Mouse (Mus musculus): Measurements from ENCODE around the gene Rere. TPM values are rescaled to one million over a fixed set of nuclear protein-coding genes. Genes with fewer than 3 reads are reported as not detected.

The Rere gene
- total and polyA plus RNA-seq, 3 experiments: 4.1 to 31.8 TPM; not detected in 1

DNA sequence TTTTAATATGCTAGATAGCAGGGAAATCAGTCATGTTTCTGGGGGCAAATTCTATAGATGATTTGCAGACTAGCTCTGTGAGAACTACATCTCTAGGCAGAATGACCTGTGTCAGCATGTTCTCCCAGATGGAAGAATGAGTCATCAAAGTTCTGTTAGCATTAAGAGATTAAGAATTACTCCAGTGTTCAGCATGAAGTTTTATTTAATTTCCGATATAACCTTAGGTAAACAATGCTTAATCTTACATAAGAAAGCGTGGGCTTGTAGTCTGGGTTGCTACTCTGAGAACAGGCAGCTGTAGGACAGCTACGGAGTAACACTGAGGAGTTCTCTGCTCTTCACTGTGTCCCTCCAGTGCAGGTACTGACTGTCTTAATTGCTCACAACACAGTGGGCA is 294.9 kb downstream of the Rere start:
- H3K79me2 ChIP-seq (ENCODE audit: control insufficient read depth, insufficient read depth, low read length, poor library complexity): no peaks in the 10 kb centered on the region; the same call in 1 of the 2 replicates
- H3K9ac ChIP-seq (ENCODE audit: control insufficient read depth, low read depth, low read length, poor library complexity, severe bottlenecking): no peak overlapping the region
- no peaks in the 10 kb centered on the region; a peak in 1 of 4 replicates for H3K36me3 ChIP-seq (ENCODE audit: control insufficient read depth in 1 of 2, insufficient read depth in 2 of 2, low read length in 2 of 2)
- H3K9me3 ChIP-seq (replicated peaks; ENCODE audit: insufficient read depth, low read length): no peaks in the 10 kb centered on the region
- H3K4me1 ChIP-seq (ENCODE audit: control insufficient read depth in 1 of 2, insufficient read depth in 2 of 2, low read length in 2 of 2): no peaks in the 10 kb centered on the region
- TF ChIP-seq ETS1 (IDR thresholded peaks at IDR 0.05; ENCODE audit: low read depth, low read length): no peak
- no peak for TF ChIP-seq GABPA (IDR thresholded peaks at IDR 0.05; ENCODE audit: low read depth, low read length)
- no peak for TF ChIP-seq UBTF (IDR thresholded peaks at IDR 0.05; ENCODE audit: borderline replicate concordance, insufficient read depth, low read depth, low read length)
- TF ChIP-seq MYC (IDR thresholded peaks at IDR 0.05; ENCODE audit: low read depth, low read length): no peak
- no peak for DNase-seq (ENCODE audit: low read depth, low spot score)
- no peak overlapping the region for H3K27ac ChIP-seq (ENCODE audit: control insufficient read depth, low read depth, low read length)
- H3K4me3 ChIP-seq (ENCODE audit: control insufficient read depth in 1 of 2, insufficient read depth in 1 of 2, low read depth in 2 of 2, low read length in 2 of 2): no peak overlapping the region
- H3K27me3 ChIP-seq (ENCODE audit: control insufficient read depth in 1 of 2, insufficient read depth in 2 of 2, low read length in 2 of 2): no peaks in the 10 kb centered on the region

- H3K27me3 ChIP-seq (ENCODE audit: control insufficient read depth in 1 of 2, insufficient read depth in 2 of 2, low read length in 2 of 2): no peaks in the 10 kb centered on the region
- H3K27ac ChIP-seq (ENCODE audit: control insufficient read depth, low read depth, low read length): no peak overlapping the region
- no peak overlapping the region for H3K4me3 ChIP-seq (ENCODE audit: control insufficient read depth in 1 of 2, insufficient read depth in 1 of 2, low read depth in 2 of 2, low read length in 2 of 2)
- no peaks in the 10 kb centered on the region; a peak in 1 of 4 replicates for H3K36me3 ChIP-seq (ENCODE audit: control insufficient read depth in 1 of 2, insufficient read depth in 2 of 2, low read length in 2 of 2)
- TF ChIP-seq MAZ (IDR thresholded peaks at IDR 0.05; ENCODE audit: low read depth, low read length): no peak
- TF ChIP-seq MAFK (IDR thresholded peaks at IDR 0.05; ENCODE audit: borderline replicate concordance, low read depth, low read length): no peak
- no peak for TF ChIP-seq GABPA (IDR thresholded peaks at IDR 0.05; ENCODE audit: low read depth, low read length)
- TF ChIP-seq UBTF (IDR thresholded peaks at IDR 0.05; ENCODE audit: borderline replicate concordance, insufficient read depth, low read depth, low read length): no peak
- TF ChIP-seq KAT2A (conservative IDR thresholded peaks at IDR 0.05; ENCODE audit: low read depth, low read length): no peak
- TF ChIP-seq MXI1 (IDR thresholded peaks at IDR 0.05; ENCODE audit: low read depth, low read length): no peak
- no peak for TF ChIP-seq ETS1 (IDR thresholded peaks at IDR 0.05; ENCODE audit: low read depth, low read length)
- TF ChIP-seq CTCF (IDR thresholded peaks at IDR 0.05 in 2 of 3, conservative IDR thresholded peaks at IDR 0.05 in 1 of 3; ENCODE audit: control insufficient read depth in 1 of 3, insufficient read depth in 1 of 3, low read depth in 2 of 3, low read length in 3 of 3, poor library complexity in 1 of 3, severe bottlenecking in 1 of 3): no peak
- TF ChIP-seq USF1 (IDR thresholded peaks at IDR 0.05; ENCODE audit: low read depth, low read length): no peak
- TF ChIP-seq POLR2AphosphoS5 (IDR thresholded peaks at IDR 0.05; ENCODE audit: borderline replicate concordance, low read depth, low read length): no peak
- TF ChIP-seq ZKSCAN1 (IDR thresholded peaks at IDR 0.05; ENCODE audit: low read depth, low read length): no peak
- no peak for TF ChIP-seq JUND (IDR thresholded peaks at IDR 0.05; ENCODE audit: low read depth, low read length)
- TF ChIP-seq POLR2A (IDR thresholded peaks at IDR 0.05; ENCODE audit: control insufficient read depth in 1 of 2, insufficient read depth in 1 of 2, low read depth in 1 of 2, low read length in 2 of 2, poor library complexity in 1 of 2): no peak
- TF ChIP-seq TCF12 (IDR thresholded peaks at IDR 0.05; ENCODE audit: low read depth, low read length): no peak
- no peak for TF ChIP-seq CHD2 (IDR thresholded peaks at IDR 0.05; ENCODE audit: low read length)
- no peak for TF ChIP-seq EP300 (IDR thresholded peaks at IDR 0.05; ENCODE audit: low read depth in 1 of 2, low read length in 2 of 2)
- TF ChIP-seq ELF1 (IDR thresholded peaks at IDR 0.05; ENCODE audit: low read depth, low read length): no peak
- H3K9me3 ChIP-seq (replicated peaks; ENCODE audit: insufficient read depth, low read length): no peaks in the 10 kb centered on the region
- DNase-seq (ENCODE audit: low read depth, low spot score): no peak
- no peaks in the 10 kb centered on the region for H3K4me1 ChIP-seq (ENCODE audit: control insufficient read depth in 1 of 2, insufficient read depth in 2 of 2, low read length in 2 of 2)
- H3K9ac ChIP-seq (ENCODE audit: control insufficient read depth, low read depth, low read length, poor library complexity, severe bottlenecking): no peak overlapping the region
- H3K79me2 ChIP-seq (ENCODE audit: control insufficient read depth, insufficient read depth, low read length, poor library complexity): no peaks in the 10 kb centered on the region; the same call in 1 of the 2 replicates
Measured at GRCm38 (mm10) chr4:150578021-150578420, 296.6 kb downstream of the Rere start.

Data from MEL (cell line).